Mouse (Mus musculus) splenic B cell, adult 2 months (primary cell): ENCODE data around the gene Kmt2b.

ENCODE experiments used
- DNase-seq: peaks from one replicate; pipeline ENCODE4 v3.0.0-alpha.2; 2011; ENCODE audit warnings: low read depth, low spot score
- H3K27me3 ChIP-seq: 2 replicates; pipeline ENCODE4 v1.6.1; 2012; ENCODE audit warnings: mild to moderate bottlenecking, low read length, moderate library complexity, mixed read lengths; ENCODE audit not compliant: control insufficient read depth, poor library complexity, insufficient read depth, severe bottlenecking
- H3K36me3 ChIP-seq: 2 replicates; pipeline ENCODE4 v1.6.1; 2012; ENCODE audit warnings: mild to moderate bottlenecking, low read length, moderate library complexity, mixed read lengths; ENCODE audit not compliant: control insufficient read depth, poor library complexity, insufficient read depth, severe bottlenecking

Kmt2b gene

DNA sequence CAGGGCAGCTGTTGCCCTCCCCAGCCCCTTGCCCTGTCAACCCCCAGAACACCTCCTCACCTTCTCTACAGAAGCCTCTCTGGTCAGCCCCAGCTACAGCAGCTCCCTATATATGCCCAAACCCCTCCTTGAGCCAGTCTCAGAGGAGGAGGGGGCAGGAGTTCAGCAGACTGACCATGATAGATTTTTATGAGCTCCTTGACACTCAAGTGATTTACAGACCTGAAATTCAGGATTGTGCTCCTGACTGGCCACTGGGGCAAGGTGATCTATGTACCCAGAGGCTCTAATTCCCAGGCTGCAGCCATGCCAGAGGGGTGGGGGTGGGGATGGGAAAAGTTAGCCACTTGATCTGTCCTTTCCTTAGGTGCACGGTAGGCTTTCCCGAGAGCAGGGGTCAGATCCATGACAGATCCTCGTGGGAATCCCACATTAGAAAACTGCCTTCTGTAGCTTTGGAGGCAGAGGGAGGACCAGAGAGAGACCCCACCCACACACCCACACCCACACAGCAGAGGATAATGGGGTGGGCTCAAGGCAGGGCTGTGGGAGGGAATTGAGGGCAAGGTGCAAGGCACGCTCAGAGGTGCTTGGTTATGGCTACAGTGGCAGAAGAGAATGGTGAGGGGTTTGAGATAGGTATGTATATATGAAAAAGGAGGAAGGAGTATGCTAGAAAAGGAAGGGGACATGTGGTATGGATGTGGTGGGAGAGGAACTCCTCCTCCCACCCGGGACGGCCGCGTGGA lies 24.3 kb upstream of the Kmt2b start, which contains the start of gene Upk1a:
Upk1a (minus strand) TSS at position 194 of the 749 bp plus-strand sequence.
- Histone ChIP-seq H3K27me3 (no peaks in the 10 kb centered on the region), H3K36me3 (peaks cover 2% of the 10 kb centered on the region; the same call in 1 of the 2 replicates)
- DNase-seq: no peak

DNA sequence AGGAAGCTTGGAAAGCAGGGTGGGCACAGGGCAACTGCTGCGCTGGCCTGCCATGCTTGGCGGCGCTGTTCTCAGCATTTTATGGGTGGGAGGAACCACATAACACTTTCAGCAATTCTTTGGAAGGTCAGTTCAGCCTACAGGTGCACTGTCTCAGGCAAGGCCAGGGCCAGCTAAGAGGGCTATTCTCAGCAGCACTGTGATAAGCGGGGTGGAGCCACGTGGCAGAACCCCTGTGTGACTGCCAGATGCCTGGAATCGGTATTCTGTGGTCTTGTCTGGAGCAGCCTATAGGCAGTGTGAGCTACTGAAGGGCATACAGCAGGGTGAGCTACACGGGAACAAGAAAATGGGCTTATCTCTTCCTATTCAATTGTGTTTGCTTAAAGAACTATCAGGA lies 21.5 kb upstream of the Kmt2b start:
- H3K27me3 ChIP-seq: no peaks in the 10 kb centered on the region
- DNase-seq: no peak
- no peaks in the 10 kb centered on the region for H3K36me3 ChIP-seq

DNA sequence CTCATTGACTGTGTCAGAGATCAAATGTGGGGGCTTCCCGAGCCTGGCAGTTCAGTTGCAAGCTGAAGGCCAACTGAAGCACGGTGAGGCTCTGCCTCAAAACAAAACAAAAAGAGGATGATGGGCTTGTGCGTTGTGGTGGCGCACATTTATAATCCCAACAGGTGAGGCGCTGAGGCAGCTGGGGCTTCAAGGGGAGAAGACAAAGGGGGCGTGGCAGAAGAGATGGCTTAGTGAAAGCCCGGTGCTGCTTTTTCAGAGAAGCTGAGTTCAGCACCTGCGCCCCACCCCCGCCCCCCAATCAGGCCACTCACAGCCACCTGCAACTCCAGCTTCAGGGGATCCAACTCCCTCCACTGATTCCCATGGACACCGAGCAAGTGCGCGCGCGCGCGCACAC lies 19.9 kb upstream of the Kmt2b start:
- no peaks in the 10 kb centered on the region for H3K36me3 ChIP-seq
- DNase-seq: no peak

DNA sequence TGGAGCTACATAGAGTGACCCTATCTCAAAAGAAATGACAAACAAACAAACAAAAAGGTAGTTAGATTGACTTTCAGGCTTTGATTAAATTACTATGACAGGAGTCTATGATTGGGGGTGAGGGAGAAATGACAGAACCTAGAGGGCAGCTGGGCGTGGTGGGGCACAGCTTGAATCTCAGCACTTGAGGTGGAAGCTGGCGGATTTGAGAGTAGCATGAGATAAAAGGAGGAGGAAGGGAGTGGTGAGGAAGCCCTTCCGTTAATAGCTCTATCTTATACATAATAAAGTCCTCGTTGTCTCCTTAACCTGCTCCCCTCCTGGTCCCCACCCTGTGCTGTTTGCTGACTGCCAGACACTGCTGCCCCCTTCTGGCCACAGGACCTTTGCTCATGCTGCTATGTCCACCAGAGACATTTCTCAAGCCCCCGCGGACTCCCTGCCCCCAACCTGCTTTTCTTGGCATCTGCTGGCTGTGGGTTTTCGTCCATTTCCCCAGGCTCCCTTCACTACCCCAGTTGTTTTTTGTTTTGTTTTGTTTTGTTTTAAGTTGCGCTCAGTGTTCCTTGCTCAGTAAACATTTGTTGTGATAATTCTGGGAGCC lies 19.3 kb upstream of the Kmt2b start:
- H3K27me3 ChIP-seq: no peaks in the 10 kb centered on the region
- peak; percentile 84 for DNase-seq
- no peaks in the 10 kb centered on the region for H3K36me3 ChIP-seq

More for the DNA sequence above, 19.9 kb upstream of the Kmt2b start:
- H3K27me3 ChIP-seq: no peaks in the 10 kb centered on the region

DNA sequence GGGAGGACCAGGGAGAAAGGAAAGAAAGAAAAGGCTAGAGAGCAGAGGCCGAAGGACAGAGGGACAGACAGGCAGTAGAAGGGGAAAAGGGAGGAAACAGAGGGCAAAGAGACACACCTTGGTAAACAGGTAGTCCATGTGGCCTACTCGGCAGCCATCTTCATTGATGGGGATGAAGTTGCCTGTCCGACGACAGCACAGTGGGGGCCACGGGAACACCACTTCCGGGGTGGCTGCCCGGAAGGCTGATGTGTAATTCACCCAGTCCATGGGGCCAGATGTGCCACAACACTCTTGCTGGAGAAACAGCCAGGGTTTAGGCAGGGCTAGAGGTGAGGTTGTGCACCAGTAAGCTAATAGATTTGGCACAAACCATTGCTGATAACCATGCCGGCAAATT lies 16.4 kb upstream of the Kmt2b start:
- no peaks in the 10 kb centered on the region for H3K36me3 ChIP-seq
- H3K27me3 ChIP-seq: no peaks in the 10 kb centered on the region
- DNase-seq: no peak

DNA sequence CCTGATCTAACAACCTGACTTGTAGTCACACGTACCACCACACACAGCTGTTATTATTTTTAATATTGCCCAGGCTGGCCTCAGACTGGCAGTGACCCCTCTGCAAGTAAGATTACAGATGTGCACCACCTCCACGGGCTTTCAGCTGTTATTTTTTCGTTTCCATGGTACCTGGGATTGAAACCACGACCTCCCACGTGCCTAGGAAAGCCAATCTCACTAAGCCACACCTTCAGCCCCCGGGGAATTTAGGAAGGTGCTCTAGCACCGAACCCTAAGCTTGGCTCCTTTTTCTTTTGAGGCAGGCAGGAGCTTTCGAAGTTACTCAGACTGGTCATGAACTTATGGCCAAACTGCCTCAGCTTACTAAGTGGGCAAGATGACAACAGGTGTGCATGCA lies 15.9 kb upstream of the Kmt2b start:
- DNase-seq: no peak
- no peaks in the 10 kb centered on the region for H3K36me3 ChIP-seq
- no peaks in the 10 kb centered on the region for H3K27me3 ChIP-seq

DNA sequence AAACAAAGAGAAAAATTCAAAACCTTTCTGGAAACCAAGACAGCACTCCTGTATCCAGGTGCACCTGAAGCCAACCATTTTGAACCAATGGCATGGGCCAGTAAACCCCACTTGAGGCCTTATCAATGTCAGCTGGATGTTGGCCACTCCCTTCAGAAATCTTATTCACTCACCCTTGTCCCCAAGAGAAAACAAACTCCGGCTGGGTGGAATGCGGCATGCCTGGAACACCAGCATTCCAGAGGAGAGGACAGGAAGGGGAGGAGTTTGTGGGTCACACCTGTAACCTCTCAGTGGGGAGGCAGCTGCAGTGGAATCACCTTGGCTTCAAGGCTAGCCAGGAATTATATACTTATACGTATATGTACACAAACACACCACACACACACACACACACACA lies 14.1 kb upstream of the Kmt2b start:
- H3K36me3 ChIP-seq: no peaks in the 10 kb centered on the region
- no peak for DNase-seq
- H3K27me3 ChIP-seq: no peaks in the 10 kb centered on the region

DNA sequence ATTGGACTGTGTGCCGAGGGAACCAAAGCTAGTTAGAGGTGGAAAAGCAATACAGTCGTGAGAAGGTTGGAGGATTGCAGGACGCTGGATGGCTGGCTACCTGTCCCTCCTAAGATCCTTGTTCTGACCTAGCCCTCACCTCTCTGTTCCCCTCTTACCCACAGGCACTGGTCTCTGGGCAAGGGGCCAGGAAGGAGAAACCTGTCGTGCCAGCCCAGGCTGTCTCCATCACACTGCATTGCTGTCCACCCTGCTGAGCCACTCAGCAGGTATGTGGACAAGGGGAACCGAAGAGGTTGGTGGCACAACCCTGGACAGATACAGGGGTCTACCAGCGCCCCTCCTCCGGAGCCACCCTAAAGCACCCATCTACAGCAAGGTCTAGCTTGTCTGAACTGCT lies 12.1 kb upstream of the Kmt2b start:
- Histone ChIP-seq H3K27me3 (no peaks in the 10 kb centered on the region), H3K36me3 (no peaks in the 10 kb centered on the region)
- DNase-seq: no peak

DNA sequence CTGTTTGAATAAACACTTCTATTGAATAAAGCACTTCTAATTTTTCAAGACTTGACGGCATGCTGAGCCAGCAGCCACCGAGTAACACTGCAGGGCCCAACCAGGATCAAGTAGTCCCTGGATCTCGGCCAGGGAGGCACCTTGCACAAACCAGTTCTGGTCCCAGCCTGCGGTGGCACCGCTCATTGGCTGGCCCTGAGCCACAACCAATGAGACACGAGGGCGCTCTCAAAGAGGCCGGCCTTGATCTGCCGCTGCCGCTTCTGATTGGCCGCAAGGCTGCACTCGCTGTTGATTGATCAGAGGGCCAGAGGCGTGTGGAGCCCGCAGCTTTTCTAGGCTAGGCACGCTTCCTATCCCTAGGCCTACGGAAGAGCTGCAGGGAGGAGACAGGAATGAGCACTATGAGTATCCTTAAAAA lies 11.4 kb upstream of the Kmt2b start:
- Histone ChIP-seq H3K36me3 (no peaks in the 10 kb centered on the region), H3K27me3 (no peaks in the 10 kb centered on the region)
- peak; percentile 64 for DNase-seq

DNA sequence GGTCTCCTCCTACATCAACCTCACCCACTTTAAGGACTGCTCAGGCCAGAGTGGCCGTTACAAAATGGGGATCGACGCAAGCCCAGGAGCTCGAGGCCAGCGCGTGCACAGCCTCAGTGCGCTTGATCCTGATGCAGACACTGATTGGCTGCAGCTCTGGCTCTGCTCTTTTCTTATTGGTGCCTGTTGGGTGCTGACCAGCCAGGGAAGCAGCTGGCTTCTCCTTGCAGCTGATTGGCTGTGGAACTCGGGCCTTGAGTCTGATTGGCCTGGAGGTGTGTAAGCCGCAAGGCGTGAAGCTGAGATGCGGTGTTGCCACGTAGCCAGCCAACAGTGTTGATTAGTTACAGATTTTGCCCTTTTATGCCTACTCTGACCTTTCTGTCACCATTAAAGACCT lies 10.3 kb upstream of the Kmt2b start, which contains the start of gene Zbtb32:
Zbtb32 (minus strand) TSS at position 124 of the 400 bp plus-strand sequence.
- H3K36me3 ChIP-seq: no peaks in the 10 kb centered on the region
- DNase-seq: no peak
- no peaks in the 10 kb centered on the region for H3K27me3 ChIP-seq

DNA sequence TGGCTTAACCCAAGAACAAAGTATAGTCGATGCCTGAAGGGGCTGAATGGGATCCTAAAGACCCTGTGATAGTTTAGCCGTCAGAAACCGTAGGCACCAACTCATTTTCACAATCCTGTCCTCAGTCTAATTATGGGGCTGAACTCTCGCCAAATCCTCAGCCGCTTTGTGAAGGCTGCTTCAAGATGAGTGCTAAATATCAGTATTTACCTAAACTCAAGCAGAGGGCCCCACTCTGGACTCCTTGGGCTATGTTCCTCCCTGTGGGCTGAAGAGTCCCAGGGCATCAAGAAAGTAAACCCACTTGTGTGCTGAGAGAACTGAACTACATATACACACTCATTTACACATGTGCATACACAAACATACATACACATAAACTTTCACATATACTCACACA lies 8.3 kb upstream of the Kmt2b start:
- no peaks in the 10 kb centered on the region for H3K27me3 ChIP-seq
- no peak for DNase-seq
- no peaks in the 10 kb centered on the region for H3K36me3 ChIP-seq

DNA sequence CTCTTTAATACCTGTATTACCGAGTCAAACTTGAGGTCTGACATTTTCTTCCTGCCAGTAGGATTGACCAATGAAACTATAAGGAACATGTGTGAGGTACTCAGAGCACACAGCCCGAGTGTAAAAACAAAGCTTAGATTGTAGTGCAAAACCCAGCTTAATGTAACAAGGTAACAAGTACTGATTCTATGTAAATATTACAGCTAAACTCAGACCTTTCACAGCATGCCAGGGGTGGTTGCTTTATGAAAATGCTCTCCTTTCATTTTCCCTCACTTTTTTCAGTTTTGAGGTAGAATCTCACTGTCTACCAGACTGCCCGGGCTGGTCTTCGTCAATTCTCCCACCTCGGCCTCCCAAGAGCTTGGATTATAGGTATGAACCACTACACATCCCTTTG lies 7.6 kb upstream of the Kmt2b start:
- H3K27me3 ChIP-seq: no peaks in the 10 kb centered on the region
- no peak for DNase-seq
- H3K36me3 ChIP-seq: no peaks in the 10 kb centered on the region

DNA sequence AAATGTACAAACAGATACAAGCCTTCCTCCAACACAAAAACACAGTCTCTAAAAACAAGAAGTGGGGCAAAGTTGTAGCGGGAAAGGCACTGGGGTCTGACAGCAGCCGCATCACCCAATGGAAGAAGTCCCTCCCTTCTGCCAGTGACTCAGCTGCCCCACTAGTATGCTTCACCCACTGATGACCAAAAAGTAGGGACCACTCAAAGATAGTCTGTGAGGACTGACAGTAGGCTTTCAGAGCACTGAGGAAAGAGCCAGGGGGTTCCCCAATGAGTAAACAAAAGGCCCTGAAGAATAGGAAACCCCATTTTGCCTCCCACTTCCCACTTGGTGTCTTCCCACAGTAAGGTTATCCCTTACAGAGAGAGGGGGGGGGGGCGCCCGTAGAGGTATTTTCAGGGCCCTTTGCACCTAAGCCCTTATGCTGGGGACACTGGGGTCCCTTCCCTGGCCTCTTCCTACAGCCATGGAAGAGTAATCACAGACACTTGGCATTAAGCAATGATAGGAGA lies 6.0 kb upstream of the Kmt2b start:
- DNase-seq: peak; percentile 48
- no peaks in the 10 kb centered on the region for H3K27me3 ChIP-seq
- H3K36me3 ChIP-seq: no peaks in the 10 kb centered on the region

DNA sequence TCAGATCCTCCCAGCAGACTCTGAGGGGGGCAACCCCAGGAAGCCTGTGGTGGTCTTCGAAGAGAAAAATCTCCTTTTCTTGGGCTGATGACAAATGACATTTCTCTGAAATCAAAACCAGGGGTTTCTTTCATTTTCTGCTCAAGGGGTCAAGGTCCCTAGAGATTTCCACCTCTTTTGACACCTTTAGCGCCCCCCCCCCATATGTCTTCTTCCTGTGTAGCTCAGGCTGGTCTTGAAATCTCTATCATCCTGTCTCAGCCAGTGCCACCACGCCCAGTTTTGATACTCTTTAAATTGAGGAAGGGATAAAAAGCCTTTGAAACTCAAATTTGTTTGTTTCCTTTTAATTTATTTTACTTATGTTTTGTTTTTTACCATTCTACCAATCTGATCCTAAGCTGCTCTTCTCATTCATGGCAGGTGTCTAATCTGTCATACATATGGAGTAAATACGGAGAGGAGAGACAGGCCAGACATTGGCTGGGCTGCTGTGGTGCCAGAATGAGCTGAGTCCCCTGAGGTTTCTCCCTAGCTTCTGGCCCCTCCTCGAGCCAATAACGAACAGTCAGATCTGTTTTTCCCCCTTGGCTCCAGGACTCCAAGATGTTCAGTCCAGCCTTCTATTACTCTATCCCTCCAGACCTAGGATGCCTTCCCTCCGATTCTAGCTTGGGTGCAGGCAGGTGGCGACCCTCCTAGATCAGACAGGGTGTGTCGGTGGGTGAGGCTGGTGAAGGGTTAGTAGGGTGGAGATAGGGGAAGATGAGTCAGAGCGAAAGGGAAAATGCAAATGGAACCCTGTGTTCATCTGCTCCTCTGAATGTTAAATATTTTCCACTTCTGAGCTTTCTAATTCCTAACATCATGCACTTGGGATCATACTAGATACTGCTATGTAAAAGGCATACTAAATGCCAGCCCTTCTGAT lies 5.3 kb upstream of the Kmt2b start:
- Histone ChIP-seq H3K36me3 (no peaks in the 10 kb centered on the region), H3K27me3 (no peaks in the 10 kb centered on the region)
- DNase-seq: peak; percentile 61
